Comparison of ENCODE assay signal across 15 mouse cellular contexts in genomic region chr14:75516161-75516560, GRCm38 (mm10).
DNase-seq lines count a peak whose midpoint lies in the region; ATAC-seq lines count a peak whose summit lies in the region.
"Had no signal": no experiment of that assay in that cellular context is flagged by ENCODE, and none has a peak within 500 bp of the region (broad histone marks: within the 10 kb centered on the region; RNA-seq: fewer than 3 reads in every experiment).

No protein-coding gene starts in this region.

- peak; percentile 92 for ATAC-seq in common myeloid progenitor, adult 5-6 weeks (replicated peaks; ENCODE audit: low read depth, poor library complexity, severe bottlenecking)
- peak; percentile 91 for ATAC-seq in neutrophil, adult 5-6 weeks (ENCODE audit: extremely low read depth, insufficient number of reproducible peaks, low FRiP score, poor library complexity, severe bottlenecking)
- ATAC-seq: intestine, embryonic 16.5 days; Patski had no signal

- DNase-seq in thymus, postnatal 14 days, result peak; percentile 7
- DNase-seq in thymus, postnatal 4 days, result no peak
- DNase-seq in induced T-regulatory cell, adult 2 months (ENCODE audit: low read depth), result peak; percentile 84
- no peak for DNase-seq in heart, postnatal 4 days
- DNase-seq in gastrocnemius, adult 8-10 months (ENCODE audit: low spot score in 2 of 2), result no peak
- no peak for DNase-seq in right cerebral cortex, adult 18-20 months
- DNase-seq: cerebellum, adult 11 months; heart, adult 11 months; liver; lung, adult 2 months; right cerebral cortex, postnatal 25 days had no signal

Comparison
In these comparisons a context has a peak if more than half of its experiments do, and no peak if none do; other contexts are left out.
1. DNase-seq: peak in thymus, postnatal 14 days (single experiment) and induced T-regulatory cell, adult 2 months (single experiment); none in thymus, postnatal 4 days (single experiment), heart, postnatal 4 days (single experiment), gastrocnemius, adult 8-10 months (0 of 2) and right cerebral cortex, adult 18-20 months (single experiment).